Mouse (Mus musculus) lung, adult 2 months (tissue): Measurements from ENCODE around the gene Cox15.

Source experiments
- CTCF ChIP-seq: fragments of 200-500 bp; IDR thresholded peaks from 2 replicates; pipeline ENCODE4 v1.5.1; 2011; ENCODE audit warnings: mild to moderate bottlenecking, low read length, control low read depth; ENCODE audit not compliant: insufficient read depth
- POLR2A ChIP-seq: fragments of 200-500 bp; IDR thresholded peaks from 2 replicates; pipeline ENCODE4 v1.6.1; 2011; ENCODE audit warnings: low read depth, mild to moderate bottlenecking, control low read depth, low read length, borderline replicate concordance; ENCODE audit errors: extremely low read depth

DNA sequence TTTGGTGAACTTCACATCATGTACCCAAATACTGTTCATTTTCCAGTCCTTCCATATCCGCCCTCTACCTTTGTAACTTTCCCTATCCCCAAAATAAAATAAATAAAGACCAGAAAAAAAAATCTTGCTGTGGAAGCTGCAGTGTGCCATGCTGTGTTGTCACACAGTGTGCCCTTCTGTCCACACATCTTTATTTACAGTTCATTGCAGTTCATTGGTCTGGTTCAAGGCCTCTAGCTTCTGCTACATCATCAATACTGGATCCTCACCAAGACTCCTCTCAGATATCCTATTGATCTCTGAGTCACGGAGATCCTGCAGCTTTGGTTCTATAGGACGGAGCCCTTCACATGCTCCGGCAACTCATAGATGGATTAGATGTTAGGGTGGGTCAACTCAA lies 39.7 kb upstream of the Cox15 start:
- TF ChIP-seq CTCF, result no peak
- TF ChIP-seq POLR2A, result no peak
